Mouse (Mus musculus) heart, embryonic 11.5 days (tissue): ENCODE data around the gene Zfp853. TPM values are rescaled to one million over a fixed set of nuclear protein-coding genes. Genes with fewer than 3 reads are reported as not detected.

Source experiments
- ATAC-seq: fragments of 200-750 bp; cut with Nextera tagmentation; replicated peaks from 2 replicates; pipeline ENCODE4 v1.8.0; 2017; ENCODE audit warnings: moderate library complexity; ENCODE audit not compliant: insufficient number of reproducible peaks, low FRiP score, low TSS enrichment
- H3K27ac ChIP-seq: fragments of 300-500 bp; sonication (generic); 2 replicates; pipeline ENCODE4 v1.5.1; 2014; ENCODE audit warnings: mild to moderate bottlenecking, low read depth, low read length
- H3K27me3 ChIP-seq: fragments of 300-500 bp; sonication (generic); 2 replicates; pipeline ENCODE4 v1.6.1; 2014; ENCODE audit warnings: mild to moderate bottlenecking, low read length, mixed read lengths; ENCODE audit not compliant: control insufficient read depth, insufficient read depth
- H3K36me3 ChIP-seq: fragments of 300-500 bp; sonication (generic); 2 replicates; pipeline ENCODE4 v1.6.1; 2014; ENCODE audit warnings: mild to moderate bottlenecking, low read length, moderate library complexity, mixed read lengths; ENCODE audit not compliant: control insufficient read depth, insufficient read depth
- H3K4me1 ChIP-seq: fragments of 300-500 bp; sonication (generic); 2 replicates; pipeline ENCODE4 v1.6.1; 2014; ENCODE audit warnings: low read length; ENCODE audit not compliant: control insufficient read depth, insufficient read depth
- H3K4me2 ChIP-seq: fragments of 300-500 bp; sonication (generic); 2 replicates; pipeline ENCODE4 v1.6.1; 2014; ENCODE audit warnings: mild to moderate bottlenecking, moderate library complexity
- H3K4me3 ChIP-seq: fragments of 300-500 bp; sonication (generic); 2 replicates; pipeline ENCODE4 v1.5.1; 2014; ENCODE audit warnings: low read depth, low read length
- H3K9ac ChIP-seq: fragments of 300-500 bp; sonication (generic); 2 replicates; pipeline ENCODE4 v1.6.1; 2014; ENCODE audit warnings: mild to moderate bottlenecking, low read depth, low read length, moderate library complexity
- H3K9me3 ChIP-seq: fragments of 300-500 bp; sonication (generic); replicated peaks from 2 replicates; pipeline ENCODE4 v1.6.1; 2016; ENCODE audit warnings: low read length; ENCODE audit not compliant: control insufficient read depth
- WGBS: fragments of 180-500 bp; shearing (Covaris S2); extraction: QIAGEN DNeasy Blood & Tissue Kit; methylation state at CpG from one replicate; pipeline ENCODE4 v1.1.7; 2014; ENCODE audit not compliant: insufficient replicate concordance; 5-methylcytosine and 5-hydroxymethylcytosine counted together
- polyA plus RNA-seq: library from polyadenylated mRNA; unstranded; fragments of >200 nt; fragmentation: Nextera tagmentation; extraction: Ambion mirVana; gene quantifications from 2 replicates; pipeline ENCODE4 v1.2.1, GENCODE M21; 2014

The Zfp853 gene
- polyA plus RNA-seq, 1 experiment from 2014 or later = not detected

DNA sequence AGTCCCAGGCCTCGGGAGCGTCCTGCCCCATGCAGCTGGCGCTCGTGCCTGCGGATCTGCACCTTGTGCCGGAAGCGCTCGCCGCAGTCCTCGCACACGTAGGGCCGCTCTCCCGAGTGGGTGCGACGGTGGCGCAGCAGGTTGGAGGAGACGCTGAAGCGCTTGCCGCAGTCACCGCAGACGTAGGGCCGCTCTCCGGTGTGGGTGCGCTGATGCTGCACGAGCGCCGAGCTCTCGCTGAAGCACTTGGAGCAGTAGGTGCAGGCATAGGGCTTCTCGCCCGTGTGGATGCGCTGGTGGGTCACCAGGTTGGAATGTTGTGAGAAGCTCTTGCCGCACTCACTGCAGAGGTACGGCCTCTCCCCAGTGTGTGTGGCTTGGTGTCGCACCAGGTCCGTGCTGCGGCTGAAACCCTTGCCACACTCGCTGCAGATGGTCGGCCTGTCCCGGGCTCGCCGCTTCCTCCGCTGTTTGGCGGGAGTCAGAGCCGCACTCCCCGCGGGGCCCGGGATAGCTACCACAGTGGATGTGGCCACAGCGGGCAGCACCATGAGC, 5.6 kb downstream of the Zfp853 start:
- Histone ChIP-seq H3K27me3 (peaks cover 85% of the 10 kb centered on the region), H3K27ac (no peak overlapping the region), H3K36me3 (no peaks in the 10 kb centered on the region), H3K4me2 (peak overlapping the region; percentile 71), H3K9ac (peak overlapping the region; percentile 17; the same call in 1 of the 2 replicates), H3K4me1 (peaks cover 13% of the 10 kb centered on the region), H3K4me3 (peak overlapping the region; percentile 40), H3K9me3 (no peaks in the 10 kb centered on the region)
- WGBS = 2% methylated on average over 48 of the region's 48 CpGs
- no peak for ATAC-seq

GRCm38 (mm10) chr5:143284762-143285161, 8.7 kb downstream of the Zfp853 start:
- Histone ChIP-seq H3K36me3 (no peaks in the 10 kb centered on the region), H3K4me1 (peaks cover 11% of the 10 kb centered on the region), H3K27me3 (peaks cover 64% of the 10 kb centered on the region), H3K27ac (no peak overlapping the region), H3K4me3 (no peak overlapping the region), H3K4me2 (no peak overlapping the region), H3K9ac (no peak overlapping the region), H3K9me3 (no peaks in the 10 kb centered on the region)
- no peak for ATAC-seq
- WGBS = 48% methylated on average over 6 of the region's 6 CpGs

DNA sequence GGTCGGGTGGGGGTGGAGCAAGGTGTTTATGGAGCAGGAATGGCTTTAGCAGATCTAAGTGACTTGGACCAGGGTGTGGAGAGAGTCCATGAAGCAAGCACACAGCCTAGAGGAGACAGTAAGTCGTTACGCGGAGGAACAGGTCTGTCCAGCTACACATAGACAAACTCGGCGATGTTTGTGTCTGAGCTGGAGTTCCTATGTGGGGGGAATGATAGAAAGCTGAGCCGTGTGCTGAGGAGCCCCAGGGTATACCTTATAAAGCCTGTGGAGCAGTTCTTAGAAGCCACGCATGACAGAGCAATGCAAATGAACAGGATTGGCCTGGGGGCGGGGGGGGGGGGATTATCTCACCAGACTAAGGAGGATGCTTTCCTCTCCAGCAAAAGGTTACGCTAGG, 14.2 kb downstream of the Zfp853 start:
- Histone ChIP-seq H3K27ac (no peak overlapping the region), H3K4me3 (no peak overlapping the region), H3K4me2 (no peak overlapping the region), H3K36me3 (no peaks in the 10 kb centered on the region), H3K9me3 (no peaks in the 10 kb centered on the region), H3K4me1 (no peaks in the 10 kb centered on the region), H3K9ac (no peak overlapping the region), H3K27me3 (peaks cover 34% of the 10 kb centered on the region)
- 44% methylated on average over 10 of the region's 10 CpGs for WGBS
- no peak for ATAC-seq

DNA sequence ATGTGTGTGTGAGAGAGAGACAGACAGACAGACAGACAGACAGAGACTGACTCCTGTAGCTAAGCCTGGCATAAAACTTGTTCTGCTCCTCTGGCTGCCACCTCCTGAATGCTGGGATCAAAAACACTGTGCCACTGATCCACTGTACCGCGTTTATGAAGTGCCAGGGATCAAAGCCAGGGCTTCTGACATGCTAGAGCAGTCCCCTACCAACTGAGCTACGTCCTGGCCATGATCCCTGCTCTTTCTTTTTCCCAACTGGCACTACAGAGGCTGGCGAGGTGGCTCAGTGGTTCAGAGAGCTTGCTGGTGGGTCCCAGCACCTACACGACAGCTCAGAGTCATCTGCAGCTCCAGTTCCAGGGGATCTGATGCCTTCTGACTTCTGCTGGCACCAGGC, 17.7 kb downstream of the Zfp853 start:
- Histone ChIP-seq H3K27me3 (peaks cover 24% of the 10 kb centered on the region), H3K9me3 (no peaks in the 10 kb centered on the region), H3K4me3 (no peak overlapping the region), H3K27ac (no peak overlapping the region), H3K4me1 (no peaks in the 10 kb centered on the region), H3K36me3 (no peaks in the 10 kb centered on the region), H3K9ac (no peak overlapping the region), H3K4me2 (no peak overlapping the region)
- ATAC-seq = no peak
- WGBS = 53% methylated on average over 5 of the region's 5 CpGs

DNA sequence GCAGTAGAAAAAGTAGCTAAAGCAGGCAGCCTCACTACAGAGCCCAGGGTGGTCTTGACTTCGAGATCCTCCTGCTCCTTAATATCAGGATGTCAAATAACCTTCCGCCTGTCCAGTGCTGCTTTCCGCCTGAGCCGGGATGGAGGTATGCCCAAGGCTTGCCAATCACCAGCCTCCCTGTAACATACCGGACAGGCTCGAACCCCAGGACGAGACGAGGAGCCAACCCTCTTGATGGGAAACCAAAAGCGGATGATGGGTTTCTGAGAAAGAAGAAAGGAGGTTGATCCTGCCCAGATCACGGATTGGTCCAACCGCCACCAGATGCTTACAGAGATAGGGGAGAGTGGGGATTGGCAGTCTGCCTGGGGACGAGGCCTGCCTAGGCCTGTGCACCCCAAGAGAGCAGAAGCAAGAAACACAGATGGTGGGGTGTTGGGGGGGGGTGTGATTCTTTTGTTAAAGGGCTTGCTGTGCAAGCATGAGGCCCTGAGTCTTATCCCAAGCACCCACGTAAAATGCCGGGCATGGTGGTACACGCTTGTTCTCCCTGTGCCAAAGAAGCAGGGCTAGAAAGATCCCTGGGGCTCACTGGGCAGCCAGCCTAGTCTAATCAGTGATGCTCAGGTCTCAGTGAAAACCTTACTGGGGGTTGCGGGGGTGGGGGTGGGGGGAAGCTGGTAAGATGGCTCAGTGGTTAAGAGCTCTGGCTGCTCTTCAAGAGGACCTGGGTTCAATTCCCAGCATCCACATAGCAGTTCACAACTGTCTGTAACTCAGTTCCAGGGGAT, 20.7 kb downstream of the Zfp853 start:
- H3K27ac ChIP-seq = no peak overlapping the region
- peaks cover 8% of the 10 kb centered on the region for H3K27me3 ChIP-seq
- H3K36me3 ChIP-seq = no peaks in the 10 kb centered on the region
- 86% methylated on average over 16 of the region's 16 CpGs for WGBS
- no peak overlapping the region for H3K9ac ChIP-seq
- H3K4me3 ChIP-seq = no peak overlapping the region
- no peak overlapping the region for H3K4me2 ChIP-seq
- H3K4me1 ChIP-seq = peaks cover 10% of the 10 kb centered on the region
- no peak for ATAC-seq
- no peaks in the 10 kb centered on the region for H3K9me3 ChIP-seq

DNA sequence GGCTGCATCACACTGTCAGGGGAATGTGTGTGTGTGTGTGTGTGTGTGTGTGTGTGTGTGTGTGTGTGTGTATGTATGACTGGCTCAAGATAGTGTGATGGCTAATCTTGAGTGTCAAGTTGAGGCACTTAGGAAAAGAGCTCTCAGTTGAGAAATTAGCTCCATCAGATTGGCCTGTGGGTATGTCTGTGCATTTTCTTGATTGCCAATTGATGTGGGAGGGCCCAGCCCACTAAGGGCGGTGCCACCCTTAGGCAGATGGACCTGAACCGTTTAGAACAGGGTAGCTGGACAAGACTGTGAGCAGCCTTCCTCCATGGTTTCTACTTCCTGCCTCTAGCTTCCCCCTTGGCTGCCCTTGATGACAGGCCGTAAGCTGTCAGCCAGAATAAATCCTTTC, 21.3 kb downstream of the Zfp853 start:
- no peaks in the 10 kb centered on the region for H3K9me3 ChIP-seq
- peaks cover 10% of the 10 kb centered on the region for H3K4me1 ChIP-seq
- H3K9ac ChIP-seq = no peak overlapping the region
- H3K4me2 ChIP-seq = no peak overlapping the region
- no peak overlapping the region for H3K27ac ChIP-seq
- peaks cover 4% of the 10 kb centered on the region; the same call in 1 of the 2 replicates for H3K27me3 ChIP-seq
- WGBS = 75% methylated on average over 3 of the region's 3 CpGs
- no peak for ATAC-seq
- H3K4me3 ChIP-seq = no peak overlapping the region
- H3K36me3 ChIP-seq = no peaks in the 10 kb centered on the region

- H3K4me2 ChIP-seq = no peak overlapping the region
- no peak overlapping the region for H3K4me3 ChIP-seq
- H3K9me3 ChIP-seq = no peaks in the 10 kb centered on the region
- no peak overlapping the region for H3K27ac ChIP-seq
- H3K4me1 ChIP-seq = peaks cover 10% of the 10 kb centered on the region
- no peak overlapping the region for H3K9ac ChIP-seq
- H3K27me3 ChIP-seq = peaks cover 4% of the 10 kb centered on the region; the same call in 1 of the 2 replicates
- ATAC-seq = no peak
- no peaks in the 10 kb centered on the region for H3K36me3 ChIP-seq
- WGBS = 67% methylated on average over 6 of the region's 6 CpGs
These were observed 21.8 kb downstream of the Zfp853 start for GRCm38 (mm10) chr5:143271642-143272041.

DNA sequence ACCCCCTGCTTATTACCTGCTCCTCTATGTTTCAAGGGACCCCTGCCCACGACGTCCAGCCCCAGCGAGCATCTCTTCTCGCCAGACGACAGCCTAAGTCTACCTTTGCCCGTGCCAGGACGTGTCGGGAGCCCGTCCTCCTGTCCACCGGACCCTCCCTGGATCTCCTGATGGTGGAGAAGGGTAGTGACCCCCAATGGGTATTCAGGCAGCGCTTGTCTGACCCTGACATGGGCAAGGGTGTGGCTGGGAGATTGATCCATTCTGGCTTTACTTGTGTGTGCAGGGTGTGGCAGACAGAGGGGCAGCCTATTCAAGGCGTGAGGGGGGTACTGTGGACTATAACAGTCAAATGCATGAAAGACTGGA, 23.3 kb downstream of the Zfp853 start:
- Histone ChIP-seq H3K27me3 (no peaks in the 10 kb centered on the region), H3K27ac (no peak overlapping the region), H3K9me3 (no peaks in the 10 kb centered on the region), H3K9ac (peak overlapping the region; percentile 79), H3K36me3 (no peaks in the 10 kb centered on the region), H3K4me1 (peaks cover 10% of the 10 kb centered on the region), H3K4me2 (peak overlapping the region; percentile 96), H3K4me3 (peak overlapping the region; percentile 76)
- ATAC-seq = no peak
- WGBS = 7% methylated on average over 12 of the region's 12 CpGs
